Mouse (Mus musculus) erythroblast, embryonic 14.5 days (primary cell): ENCODE data around the gene Cwc27.

Source experiments
- GATA1 ChIP-seq: IDR thresholded peaks from 2 replicates; pipeline ENCODE4 v1.6.1; 2012; ENCODE audit warnings: low read length, inconsistent platforms, mixed read lengths
- TAL1 ChIP-seq: IDR thresholded peaks from 3 replicates; pipeline ENCODE4 v1.6.1; 2012; ENCODE audit warnings: low read length, inconsistent platforms, mixed read lengths

GRCm38 (mm10) chr13:104832811-104833210 lies 15.9 kb upstream of the Cwc27 start:
- TF ChIP-seq TAL1 = no peak
- no peak for TF ChIP-seq GATA1
